Mouse (Mus musculus) stomach, embryonic 14.5 days (tissue): Measurements from ENCODE around the gene Arid2. TPM values are rescaled to one million over a fixed set of nuclear protein-coding genes. Genes with fewer than 3 reads are reported as not detected.

Source experiments
- ATAC-seq: fragments of 200-750 bp; cut with Nextera tagmentation; 2 replicates; pipeline ENCODE4 v1.8.0; 2017; ENCODE audit warnings: low read depth, moderate TSS enrichment; ENCODE audit not compliant: insufficient number of reproducible peaks, insufficient read depth, low FRiP score
- H3K27ac ChIP-seq: fragments of 300-500 bp; sonication (generic); 2 replicates; pipeline ENCODE4 v1.5.1; 2014; ENCODE audit warnings: mild to moderate bottlenecking, low read length, moderate library complexity, mixed read lengths
- H3K27me3 ChIP-seq: fragments of 300-500 bp; sonication (generic); 2 replicates; pipeline ENCODE4 v1.6.1; 2014; ENCODE audit warnings: low read length, control low read depth, mixed read lengths; ENCODE audit not compliant: control insufficient read depth, insufficient read depth
- H3K36me3 ChIP-seq: fragments of 300-500 bp; sonication (generic); 2 replicates; pipeline ENCODE4 v1.6.1; 2014; ENCODE audit warnings: mild to moderate bottlenecking, control low read depth, low read length, moderate library complexity, mixed read lengths; ENCODE audit not compliant: control insufficient read depth, insufficient read depth
- H3K4me1 ChIP-seq: fragments of 300-500 bp; sonication (generic); 2 replicates; pipeline ENCODE4 v1.6.1; 2014; ENCODE audit warnings: low read length, control low read depth, mixed read lengths; ENCODE audit not compliant: control insufficient read depth, insufficient read depth
- H3K4me2 ChIP-seq: fragments of 300-500 bp; sonication (generic); replicated peaks from 2 replicates; pipeline ENCODE4 v1.6.1; 2014; ENCODE audit warnings: low read depth, low read length, control low read depth
- H3K4me3 ChIP-seq: fragments of 300-500 bp; sonication (generic); 2 replicates; pipeline ENCODE4 v1.5.1; 2014; ENCODE audit warnings: low read depth, low read length, control low read depth
- H3K9ac ChIP-seq: fragments of 300-500 bp; sonication (generic); replicated peaks from 2 replicates; pipeline ENCODE4 v1.6.1; 2014; ENCODE audit warnings: low read depth, mild to moderate bottlenecking, control low read depth, low read length, moderate library complexity, mixed read lengths
- H3K9me3 ChIP-seq: fragments of 300-500 bp; sonication (generic); 2 replicates; pipeline ENCODE4 v1.6.1; 2016; ENCODE audit warnings: low read depth, low read length, control low read depth; ENCODE audit not compliant: control insufficient read depth
- WGBS: fragments of 180-500 bp; shearing (Covaris S2); extraction: QIAGEN DNeasy Blood & Tissue Kit; methylation state at CpG from one replicate; pipeline ENCODE4 v1.1.7; 2014; 5-methylcytosine and 5-hydroxymethylcytosine counted together
- polyA plus RNA-seq: library from polyadenylated mRNA; unstranded; fragments of >200 nt; fragmentation: Nextera tagmentation; extraction: Ambion mirVana; gene quantifications from 2 replicates; pipeline ENCODE4 v1.2.1, GENCODE M21; 2014

Arid2 gene
- polyA plus RNA-seq, 1 experiment from 2014 or later: 31.2 TPM

DNA sequence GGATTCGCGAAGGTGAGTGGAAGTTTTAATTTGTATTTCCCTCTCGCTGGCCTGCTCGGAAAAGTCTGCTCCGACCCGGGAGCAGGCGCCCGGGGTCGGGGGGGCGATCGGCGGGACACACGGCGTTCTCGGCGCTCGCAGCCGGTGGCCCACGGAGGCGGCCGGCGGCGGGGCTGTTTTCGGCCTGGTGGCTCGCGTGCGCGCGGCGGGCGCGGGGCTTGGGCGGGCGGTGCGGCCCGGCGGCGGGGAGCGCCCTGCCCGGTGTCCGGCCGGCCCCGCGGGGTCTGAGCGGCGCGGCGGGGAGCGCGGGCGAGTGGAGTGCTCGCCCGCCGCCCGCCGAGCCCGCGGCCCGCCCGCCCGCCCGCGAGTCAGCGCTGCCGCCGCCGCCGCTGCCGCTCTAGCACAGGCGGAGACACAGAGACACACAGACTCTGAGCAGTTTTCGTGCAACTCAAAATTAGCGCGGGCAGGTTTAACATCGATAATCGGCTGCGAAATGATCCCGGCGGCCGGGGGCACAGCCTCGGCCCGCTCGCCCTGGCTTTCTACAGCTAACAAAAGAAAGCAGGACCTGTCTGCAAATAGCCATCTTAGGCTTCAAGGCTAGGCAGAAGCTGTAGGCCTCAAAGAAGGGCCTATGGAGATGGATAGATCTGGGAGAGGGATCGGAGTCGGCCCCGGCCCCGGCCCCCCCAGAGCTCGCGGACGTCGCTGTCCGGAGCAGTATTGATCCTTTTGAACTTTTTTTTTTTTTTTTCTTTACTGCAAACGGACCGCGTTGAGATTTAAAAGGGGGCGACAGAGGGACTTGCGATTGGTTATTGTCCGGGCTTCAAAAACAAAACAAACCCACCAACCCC is 888 bp downstream of the Arid2 start:
- peaks cover 11% of the 10 kb centered on the region for H3K4me1 ChIP-seq
- peak overlapping the region; percentile 100 for H3K9ac ChIP-seq
- H3K9me3 ChIP-seq: no peaks in the 10 kb centered on the region
- ATAC-seq: no peak
- H3K4me2 ChIP-seq: peak overlapping the region; percentile 88
- H3K36me3 ChIP-seq: no peaks in the 10 kb centered on the region
- peak overlapping the region; percentile 90 for H3K4me3 ChIP-seq
- H3K27ac ChIP-seq: peak overlapping the region; percentile 100
- H3K27me3 ChIP-seq: no peaks in the 10 kb centered on the region
- WGBS: under 1% methylated on average over 72 of the region's 97 CpGs

DNA sequence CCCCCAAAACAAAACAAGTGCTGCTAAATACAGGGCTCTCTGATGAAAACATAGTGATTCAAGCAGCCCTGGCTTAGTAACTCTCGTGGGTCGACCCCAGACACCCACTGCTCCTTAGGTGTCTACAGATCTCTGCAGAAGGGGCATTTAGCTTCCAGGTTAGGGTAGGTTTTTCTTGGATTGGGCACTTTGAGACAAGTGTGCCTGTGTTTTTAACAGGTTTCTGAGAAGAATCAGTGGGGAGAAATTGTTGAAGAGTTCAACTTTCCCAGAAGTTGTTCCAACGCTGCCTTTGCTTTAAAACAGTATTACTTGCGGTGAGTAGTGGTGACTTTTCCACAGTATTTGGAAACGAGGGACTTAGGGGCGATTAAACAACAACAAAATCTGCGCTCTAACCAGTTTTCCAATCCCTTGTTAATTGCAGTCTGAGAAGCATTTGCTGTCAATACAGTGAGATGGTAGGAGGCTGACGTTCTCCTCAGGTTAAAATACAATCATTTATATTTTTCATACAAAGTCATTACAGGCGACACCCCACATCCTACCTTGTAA is 1.6 kb downstream of the Arid2 start:
- H3K4me3 ChIP-seq: peak overlapping the region; percentile 90
- H3K9ac ChIP-seq: peak overlapping the region; percentile 100
- peak overlapping the region; percentile 100 for H3K27ac ChIP-seq
- peak overlapping the region; percentile 88 for H3K4me2 ChIP-seq
- ATAC-seq: no peak
- H3K4me1 ChIP-seq: peaks cover 7% of the 10 kb centered on the region
- no peaks in the 10 kb centered on the region for H3K27me3 ChIP-seq
- no peaks in the 10 kb centered on the region; the same call in 1 of the 2 replicates for H3K36me3 ChIP-seq
- 6% methylated on average over 9 of the region's 9 CpGs for WGBS
- H3K9me3 ChIP-seq: no peaks in the 10 kb centered on the region

DNA sequence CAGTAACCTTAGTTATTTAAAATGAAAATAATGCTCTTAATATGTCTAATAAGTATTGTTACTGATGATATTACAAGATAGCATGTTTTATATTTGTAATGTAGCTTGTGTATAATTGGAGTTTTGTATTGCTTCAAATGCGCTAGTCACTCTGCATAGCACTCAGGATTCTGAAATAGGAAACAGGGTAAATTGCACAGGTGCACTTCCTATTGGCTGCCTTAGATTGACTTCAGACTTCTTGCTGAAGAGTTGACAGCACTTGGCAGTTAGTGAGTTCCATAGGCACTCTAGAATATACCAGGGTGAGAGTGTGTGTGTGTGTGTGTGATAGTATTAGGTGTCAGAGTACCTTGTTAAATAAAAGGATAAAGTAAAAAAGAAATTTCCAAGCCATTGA is 2.7 kb downstream of the Arid2 start:
- Histone ChIP-seq H3K36me3 (peaks cover 3% of the 10 kb centered on the region; the same call in 1 of the 2 replicates), H3K4me1 (peaks cover 7% of the 10 kb centered on the region), H3K4me2 (peak overlapping the region; percentile 32), H3K27me3 (no peaks in the 10 kb centered on the region), H3K4me3 (peak overlapping the region; percentile 12; the same call in 1 of the 2 replicates), H3K9ac (no peak overlapping the region), H3K9me3 (no peaks in the 10 kb centered on the region), H3K27ac (no peak overlapping the region)
- 76% methylated on average over 1 of the region's 1 CpGs for WGBS
- ATAC-seq: no peak

DNA sequence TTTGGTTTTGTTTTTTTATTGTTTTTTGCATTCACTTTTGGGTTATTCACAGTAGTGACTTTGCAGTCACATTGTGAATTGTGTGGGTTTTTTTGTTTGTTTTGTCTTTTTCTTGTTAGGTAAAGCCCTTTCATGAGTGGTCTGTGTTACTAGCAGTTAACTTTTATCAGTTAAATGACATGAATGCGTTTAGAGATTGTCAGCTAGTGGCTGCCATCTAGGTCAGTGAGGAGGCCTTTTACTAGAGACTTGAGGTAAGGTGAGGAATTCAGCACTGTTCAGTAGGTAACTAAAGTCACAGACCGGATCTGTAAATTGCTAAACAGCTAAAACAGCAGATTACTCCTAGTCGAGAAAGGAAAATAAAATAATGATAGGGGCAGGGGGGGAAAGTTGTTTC is 6.1 kb downstream of the Arid2 start:
- WGBS: 66% methylated on average over 3 of the region's 3 CpGs

DNA sequence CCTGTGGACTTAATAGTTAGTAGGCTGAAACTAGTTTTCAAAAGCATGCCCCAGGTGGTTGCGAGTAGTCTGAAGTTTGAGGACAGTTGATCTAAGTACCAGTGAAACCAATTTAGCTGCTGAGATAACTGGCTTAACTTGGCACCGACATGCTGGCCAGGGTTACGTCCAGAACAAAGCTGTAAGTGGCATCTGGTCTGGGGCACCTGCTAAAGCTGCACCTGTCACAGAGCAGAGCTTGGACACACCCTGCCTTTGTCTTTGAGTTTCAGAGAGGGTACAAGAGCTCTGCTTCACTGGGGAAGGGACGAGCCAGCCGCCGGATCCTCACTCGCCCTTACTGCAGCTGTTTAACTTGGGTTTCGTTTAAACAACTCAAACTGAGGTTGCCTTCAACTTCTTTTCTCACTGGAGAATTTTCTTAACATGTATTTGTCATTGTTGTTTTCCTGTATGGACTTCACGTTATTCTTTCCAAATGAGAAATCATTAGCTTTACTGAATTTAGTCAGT is 9.8 kb downstream of the Arid2 start:
- ATAC-seq: no peak
- Histone ChIP-seq H3K27ac (no peak overlapping the region), H3K27me3 (no peaks in the 10 kb centered on the region), H3K9ac (no peak overlapping the region), H3K36me3 (peaks cover 7% of the 10 kb centered on the region), H3K9me3 (no peaks in the 10 kb centered on the region), H3K4me1 (peaks cover 7% of the 10 kb centered on the region; the same call in 1 of the 2 replicates), H3K4me2 (no peak overlapping the region), H3K4me3 (no peak overlapping the region)
- WGBS: 65% methylated on average over 9 of the region's 9 CpGs

More for the DNA sequence above, 6.1 kb downstream of the Arid2 start:
- H3K4me1 ChIP-seq: peaks cover 14% of the 10 kb centered on the region
- peaks cover 3% of the 10 kb centered on the region; the same call in 1 of the 2 replicates for H3K36me3 ChIP-seq
- H3K4me2 ChIP-seq: no peak overlapping the region
- no peak overlapping the region for H3K4me3 ChIP-seq
- no peak overlapping the region for H3K27ac ChIP-seq
- no peaks in the 10 kb centered on the region for H3K27me3 ChIP-seq
- no peaks in the 10 kb centered on the region for H3K9me3 ChIP-seq
- no peak for ATAC-seq
- no peak overlapping the region for H3K9ac ChIP-seq

DNA sequence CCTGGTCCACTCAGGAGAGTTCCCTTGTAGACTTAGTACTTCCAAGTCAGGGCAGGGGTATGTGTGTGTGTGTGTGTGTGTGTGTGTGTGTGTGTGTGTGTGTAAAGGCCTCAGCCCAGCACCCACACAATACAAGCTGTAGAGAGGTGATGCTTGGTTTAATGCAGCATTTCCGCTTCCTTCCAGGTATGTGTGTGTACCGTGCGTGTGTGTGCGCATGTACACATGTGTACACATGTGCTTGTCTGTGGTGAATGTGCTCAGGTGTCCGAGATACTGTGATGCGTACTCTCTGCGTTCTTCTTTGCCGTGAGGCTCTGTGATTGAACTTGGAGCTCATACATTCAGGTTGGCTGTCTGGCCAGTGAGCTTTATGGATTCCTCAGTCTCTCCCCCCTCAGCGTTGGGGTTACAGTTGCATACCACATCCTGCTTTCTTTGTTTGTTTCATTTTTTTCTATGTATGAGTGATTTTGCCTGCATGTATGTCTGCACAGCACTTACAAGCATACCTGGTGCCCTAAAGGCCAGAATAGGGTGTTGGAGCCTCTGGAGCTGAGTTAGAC is 10.4 kb downstream of the Arid2 start:
- Histone ChIP-seq H3K27ac (no peak overlapping the region), H3K4me1 (peaks cover 7% of the 10 kb centered on the region; the same call in 1 of the 2 replicates), H3K4me2 (no peak overlapping the region), H3K36me3 (peaks cover 9% of the 10 kb centered on the region), H3K9me3 (no peaks in the 10 kb centered on the region), H3K9ac (no peak overlapping the region), H3K27me3 (no peaks in the 10 kb centered on the region), H3K4me3 (no peak overlapping the region)
- WGBS: 93% methylated on average over 9 of the region's 9 CpGs
- ATAC-seq: no peak

DNA sequence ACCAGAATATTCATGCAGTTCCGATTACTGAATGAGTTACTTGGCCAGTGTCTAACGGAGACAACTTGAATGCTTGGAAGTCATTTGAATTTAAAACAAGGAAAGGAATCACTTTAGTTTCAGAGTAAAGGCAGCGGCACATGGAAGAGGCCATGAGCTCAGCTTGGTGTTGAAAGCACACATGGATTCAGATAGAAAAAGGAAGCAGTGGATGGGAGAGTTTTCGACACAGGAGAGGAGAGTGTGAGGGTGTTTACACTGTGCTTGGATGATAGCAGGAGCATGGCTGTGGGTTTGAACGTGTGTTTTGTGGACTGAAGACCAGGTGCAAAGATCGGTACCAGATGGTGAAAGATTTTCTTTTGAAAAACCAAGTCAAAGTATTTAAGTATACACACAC is 22.0 kb downstream of the Arid2 start:
- no peak overlapping the region for H3K27ac ChIP-seq
- no peaks in the 10 kb centered on the region for H3K4me1 ChIP-seq
- no peak overlapping the region for H3K9ac ChIP-seq
- H3K4me2 ChIP-seq: no peak overlapping the region
- peaks cover 18% of the 10 kb centered on the region for H3K36me3 ChIP-seq
- 75% methylated on average over 6 of the region's 6 CpGs for WGBS
- no peaks in the 10 kb centered on the region for H3K9me3 ChIP-seq
- no peak overlapping the region for H3K4me3 ChIP-seq
- no peak for ATAC-seq
- H3K27me3 ChIP-seq: no peaks in the 10 kb centered on the region

DNA sequence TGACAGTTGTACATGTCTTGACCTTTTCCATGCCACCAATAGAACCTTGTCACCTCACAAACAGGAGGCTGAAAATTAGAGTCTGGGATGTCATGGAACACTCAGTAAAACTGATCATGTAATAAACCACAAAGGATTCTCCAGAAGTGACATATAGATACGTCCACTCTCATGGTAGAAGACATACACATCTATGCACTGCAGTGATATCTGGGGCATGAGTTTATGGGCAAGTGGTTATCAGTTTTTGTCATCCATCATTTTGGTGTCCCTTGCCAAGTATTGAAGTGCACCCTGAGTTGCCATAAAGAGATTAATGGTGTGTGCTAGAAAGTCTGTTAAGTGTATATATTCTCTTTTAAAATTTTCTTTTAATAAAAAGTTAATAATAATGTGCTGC is 25.6 kb downstream of the Arid2 start:
- ATAC-seq: no peak
- H3K27me3 ChIP-seq: no peaks in the 10 kb centered on the region

More for the DNA sequence above, 25.6 kb downstream of the Arid2 start:
- H3K36me3 ChIP-seq: peaks cover 7% of the 10 kb centered on the region; the same call in 1 of the 2 replicates
- H3K4me3 ChIP-seq: no peak overlapping the region
- no peak overlapping the region for H3K4me2 ChIP-seq
- H3K9me3 ChIP-seq: no peaks in the 10 kb centered on the region
- no peak overlapping the region for H3K9ac ChIP-seq
- 89% methylated on average over 1 of the region's 1 CpGs for WGBS
- H3K27ac ChIP-seq: no peak overlapping the region
- no peaks in the 10 kb centered on the region for H3K4me1 ChIP-seq
